Mouse (Mus musculus): Measurements from ENCODE around the gene Sirt5. TPM values are rescaled to one million over a fixed set of nuclear protein-coding genes. Genes with fewer than 3 reads are reported as not detected.

Gene Sirt5
- polyA plus RNA-seq, 1 experiment from 2014 or later = 33.2 TPM

DNA sequence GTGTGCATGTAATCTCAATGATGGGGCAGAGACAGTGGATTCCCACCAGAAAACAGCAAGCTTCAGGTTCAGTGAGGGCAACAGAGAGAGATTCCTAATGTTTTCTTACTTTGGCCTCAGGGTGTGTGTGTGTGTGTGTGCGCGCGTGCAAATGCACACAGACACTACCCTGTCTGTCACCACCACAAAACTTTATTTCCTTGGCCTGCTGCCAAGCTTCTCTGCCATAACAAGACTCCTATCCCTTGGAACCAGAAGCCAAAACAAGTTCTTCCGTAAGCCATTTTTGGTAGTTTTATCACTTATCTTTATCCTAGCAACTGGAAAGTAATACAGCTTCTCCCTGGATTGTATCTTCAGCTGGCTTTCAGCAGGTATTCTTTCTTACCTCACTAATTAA, 63.1 kb downstream of the Sirt5 start:
- Histone ChIP-seq H3K9ac (replicated peaks; ENCODE audit: low read length) (no peak overlapping the region), H3K36me3 (replicated peaks; ENCODE audit: control insufficient read depth, insufficient read depth, low read depth, low read length) (no peaks in the 10 kb centered on the region), H3K4me1 (ENCODE audit: control insufficient read depth, insufficient read depth, low read length) (no peaks in the 10 kb centered on the region), H3K4me2 (ENCODE audit: low read depth, low read length) (no peak overlapping the region), H3K27ac (replicated peaks; ENCODE audit: low read depth, low read length) (no peak overlapping the region), H3K9me3 (replicated peaks; ENCODE audit: control insufficient read depth, low read length) (no peaks in the 10 kb centered on the region), H3K4me3 (ENCODE audit: low read depth, low read length) (no peak overlapping the region), H3K27me3 (ENCODE audit: control insufficient read depth, insufficient read depth, low read length) (no peaks in the 10 kb centered on the region)
- no peak for DNase-seq (ENCODE audit: low spot score)
- ATAC-seq (replicated peaks; ENCODE audit: insufficient number of reproducible peaks, low FRiP score, low TSS enrichment, low read depth) = no peak
- 93% methylated on average over 4 of the region's 4 CpGs for WGBS

DNA sequence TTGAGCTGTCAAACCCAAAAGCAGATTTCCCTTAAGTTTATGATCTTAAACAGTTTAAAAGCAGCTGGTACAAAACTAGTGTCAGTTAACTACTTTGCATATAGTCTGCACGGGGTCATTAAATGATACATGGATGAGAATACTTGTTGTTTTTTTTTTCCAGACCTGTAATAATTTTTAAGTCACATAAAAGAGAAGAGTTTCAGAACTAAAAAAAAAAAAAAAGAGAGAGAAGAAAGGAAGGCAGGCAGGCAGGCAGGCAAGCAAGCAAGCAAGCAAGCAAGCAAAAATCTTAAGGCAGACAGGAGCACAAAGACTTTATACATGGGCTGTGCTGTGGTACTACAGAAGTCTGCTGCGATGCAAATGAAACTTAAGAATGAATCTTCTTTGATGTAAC, 68.1 kb downstream of the Sirt5 start:
- Histone ChIP-seq H3K4me2 (ENCODE audit: low read depth, low read length) (no peak overlapping the region), H3K27ac (replicated peaks; ENCODE audit: low read depth, low read length) (no peak overlapping the region), H3K4me1 (ENCODE audit: control insufficient read depth, insufficient read depth, low read length) (no peaks in the 10 kb centered on the region), H3K4me3 (ENCODE audit: low read depth, low read length) (no peak overlapping the region), H3K27me3 (ENCODE audit: control insufficient read depth, insufficient read depth, low read length) (no peaks in the 10 kb centered on the region), H3K36me3 (replicated peaks; ENCODE audit: control insufficient read depth, insufficient read depth, low read depth, low read length) (no peaks in the 10 kb centered on the region), H3K9ac (replicated peaks; ENCODE audit: low read length) (no peak overlapping the region), H3K9me3 (replicated peaks; ENCODE audit: control insufficient read depth, low read length) (no peaks in the 10 kb centered on the region)
- DNase-seq (ENCODE audit: low spot score) (no peak), ATAC-seq (replicated peaks; ENCODE audit: insufficient number of reproducible peaks, low FRiP score, low TSS enrichment, low read depth) (no peak)
- WGBS = 91% methylated on average over 2 of the region's 2 CpGs

DNA sequence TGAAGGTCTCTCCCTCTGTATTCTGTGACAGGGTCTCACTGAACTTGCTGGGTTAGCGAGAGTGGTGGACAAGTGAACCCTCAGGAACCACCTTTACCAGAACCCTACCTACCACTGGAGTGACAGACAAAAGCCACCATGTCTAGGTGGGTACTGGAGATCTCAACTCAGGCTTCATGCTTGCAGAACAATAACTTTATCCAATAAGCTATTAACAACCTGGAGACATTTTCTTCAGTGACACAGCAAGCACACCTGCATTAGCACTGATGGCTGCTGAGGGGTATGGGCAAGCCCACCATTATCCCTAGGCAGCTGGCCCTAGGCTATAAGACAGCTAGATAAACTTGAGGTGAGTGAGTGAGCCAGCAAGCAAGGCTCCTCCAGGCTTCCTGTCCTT, 75.1 kb downstream of the Sirt5 start:
- no peaks in the 10 kb centered on the region for H3K4me1 ChIP-seq (ENCODE audit: control insufficient read depth, insufficient read depth, low read length)
- H3K4me3 ChIP-seq (ENCODE audit: low read depth, low read length) = no peak overlapping the region
- H3K27ac ChIP-seq (replicated peaks; ENCODE audit: low read depth, low read length) = no peak overlapping the region
- ATAC-seq (replicated peaks; ENCODE audit: insufficient number of reproducible peaks, low FRiP score, low TSS enrichment, low read depth) (no peak), DNase-seq (ENCODE audit: low spot score) (no peak)
- H3K9me3 ChIP-seq (replicated peaks; ENCODE audit: control insufficient read depth, low read length) = no peaks in the 10 kb centered on the region
- H3K9ac ChIP-seq (replicated peaks; ENCODE audit: low read length) = no peak overlapping the region
- no peaks in the 10 kb centered on the region for H3K27me3 ChIP-seq (ENCODE audit: control insufficient read depth, insufficient read depth, low read length)
- WGBS = 95% methylated on average over 1 of the region's 1 CpGs
- no peaks in the 10 kb centered on the region for H3K36me3 ChIP-seq (replicated peaks; ENCODE audit: control insufficient read depth, insufficient read depth, low read depth, low read length)
- H3K4me2 ChIP-seq (ENCODE audit: low read depth, low read length) = no peak overlapping the region

DNA sequence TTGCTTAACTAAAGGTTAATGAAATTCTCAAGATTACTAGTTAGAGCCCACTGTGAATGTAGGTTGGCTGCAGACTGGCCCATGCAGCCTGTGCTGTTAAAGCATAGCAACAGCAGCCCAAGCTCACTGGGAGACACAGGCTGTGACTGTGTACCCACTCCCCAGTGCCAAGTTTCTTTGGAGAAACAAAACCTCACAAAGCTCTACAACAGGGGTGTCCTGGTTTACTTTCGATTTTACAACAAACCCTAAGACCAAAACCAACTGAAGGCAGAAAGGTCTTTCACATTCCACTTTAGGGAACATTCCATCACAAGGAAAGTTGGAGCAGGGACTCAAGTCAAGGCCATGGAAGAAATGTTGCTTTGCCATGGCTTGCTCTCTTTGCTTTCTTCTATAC, 77.3 kb downstream of the Sirt5 start:
- Histone ChIP-seq H3K9me3 (replicated peaks; ENCODE audit: control insufficient read depth, low read length) (no peaks in the 10 kb centered on the region), H3K36me3 (replicated peaks; ENCODE audit: control insufficient read depth, insufficient read depth, low read depth, low read length) (no peaks in the 10 kb centered on the region), H3K27me3 (ENCODE audit: control insufficient read depth, insufficient read depth, low read length) (no peaks in the 10 kb centered on the region), H3K27ac (replicated peaks; ENCODE audit: low read depth, low read length) (no peak overlapping the region), H3K4me3 (ENCODE audit: low read depth, low read length) (no peak overlapping the region), H3K4me2 (ENCODE audit: low read depth, low read length) (no peak overlapping the region), H3K9ac (replicated peaks; ENCODE audit: low read length) (no peak overlapping the region), H3K4me1 (ENCODE audit: control insufficient read depth, insufficient read depth, low read length) (no peaks in the 10 kb centered on the region)
- ATAC-seq (replicated peaks; ENCODE audit: insufficient number of reproducible peaks, low FRiP score, low TSS enrichment, low read depth) (no peak), DNase-seq (ENCODE audit: low spot score) (no peak)
- 83% methylated on average over 1 of the region's 1 CpGs for WGBS

DNA sequence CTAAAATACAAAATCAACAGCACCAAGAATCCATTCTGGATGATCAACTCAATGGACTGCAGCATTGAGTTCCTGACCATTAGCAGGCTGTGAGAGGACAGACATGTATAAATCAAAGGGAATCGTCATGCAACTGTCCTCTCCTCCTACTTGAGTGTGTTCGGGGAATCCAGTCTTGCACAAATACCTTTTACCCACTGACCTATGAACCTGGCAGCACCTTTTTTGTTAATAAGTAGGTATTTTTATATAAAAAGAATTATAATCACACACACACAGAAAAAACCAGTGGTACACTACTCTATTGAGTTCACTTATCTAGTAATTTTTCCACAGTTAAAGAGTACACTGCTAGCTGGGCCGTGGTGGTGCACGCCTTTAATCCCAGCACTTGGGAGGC, 78.4 kb downstream of the Sirt5 start:
- WGBS = 95% methylated on average over 4 of the region's 4 CpGs
- no peaks in the 10 kb centered on the region for H3K4me1 ChIP-seq (ENCODE audit: control insufficient read depth, insufficient read depth, low read length)
- H3K27ac ChIP-seq (replicated peaks; ENCODE audit: low read depth, low read length) = no peak overlapping the region
- no peak overlapping the region for H3K4me2 ChIP-seq (ENCODE audit: low read depth, low read length)
- no peaks in the 10 kb centered on the region for H3K9me3 ChIP-seq (replicated peaks; ENCODE audit: control insufficient read depth, low read length)
- H3K9ac ChIP-seq (replicated peaks; ENCODE audit: low read length) = no peak overlapping the region
- H3K36me3 ChIP-seq (replicated peaks; ENCODE audit: control insufficient read depth, insufficient read depth, low read depth, low read length) = no peaks in the 10 kb centered on the region
- DNase-seq (ENCODE audit: low spot score) = no peak
- H3K4me3 ChIP-seq (ENCODE audit: low read depth, low read length) = no peak overlapping the region
- H3K27me3 ChIP-seq (ENCODE audit: control insufficient read depth, insufficient read depth, low read length) = no peaks in the 10 kb centered on the region
- no peak for ATAC-seq (replicated peaks; ENCODE audit: insufficient number of reproducible peaks, low FRiP score, low TSS enrichment, low read depth)

DNA sequence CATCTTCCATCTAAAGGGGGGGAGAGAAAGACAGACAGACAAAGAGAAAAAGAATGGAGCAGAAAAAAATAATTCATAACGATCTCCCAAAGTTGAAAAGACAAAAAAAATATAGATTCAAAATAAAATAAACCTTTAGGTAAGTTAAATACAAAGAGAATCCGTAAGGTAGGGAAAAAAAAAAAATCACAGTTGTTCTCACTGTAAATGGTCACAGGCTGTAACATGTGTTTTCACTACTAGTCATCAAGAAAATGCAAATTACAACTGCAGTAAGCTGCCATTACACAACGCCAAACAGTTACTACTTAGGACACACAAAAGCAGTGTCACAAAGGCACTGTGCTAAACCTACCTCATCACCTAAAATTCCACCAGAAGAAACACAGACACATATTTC, 79.4 kb downstream of the Sirt5 start:
- no peak for ATAC-seq (replicated peaks; ENCODE audit: insufficient number of reproducible peaks, low FRiP score, low TSS enrichment, low read depth)
- Histone ChIP-seq H3K9ac (replicated peaks; ENCODE audit: low read length) (no peak overlapping the region), H3K36me3 (replicated peaks; ENCODE audit: control insufficient read depth, insufficient read depth, low read depth, low read length) (no peaks in the 10 kb centered on the region), H3K4me3 (ENCODE audit: low read depth, low read length) (no peak overlapping the region), H3K4me2 (ENCODE audit: low read depth, low read length) (no peak overlapping the region), H3K9me3 (replicated peaks; ENCODE audit: control insufficient read depth, low read length) (no peaks in the 10 kb centered on the region), H3K27ac (replicated peaks; ENCODE audit: low read depth, low read length) (no peak overlapping the region), H3K4me1 (ENCODE audit: control insufficient read depth, insufficient read depth, low read length) (no peaks in the 10 kb centered on the region), H3K27me3 (ENCODE audit: control insufficient read depth, insufficient read depth, low read length) (no peaks in the 10 kb centered on the region)
- DNase-seq (ENCODE audit: low spot score) = no peak
- 87% methylated on average over 3 of the region's 3 CpGs for WGBS

Other genes with a start within 250 kb of the Sirt5 start
- gene Tbc1d7, start 194.0 kb upstream of the Sirt5 start, polyA plus RNA-seq (2014; fragmentation: Nextera tagmentation; extraction: Ambion mirVana) = 71.5 and 72.9 TPM in 2 replicates
- gene Gfod1, start 61.3 kb upstream of the Sirt5 start, polyA plus RNA-seq (2014; fragmentation: Nextera tagmentation; extraction: Ambion mirVana) = 0.50 and 0.63 TPM in 2 replicates
- gene Nol7, start 32.9 kb downstream of the Sirt5 start, polyA plus RNA-seq (2014; fragmentation: Nextera tagmentation; extraction: Ambion mirVana) = 184 and 203 TPM in 2 replicates
- 11.1 and 14.9 TPM in 2 replicates for gene Ranbp9, start 115.8 kb downstream of the Sirt5 start, polyA plus RNA-seq (2014; fragmentation: Nextera tagmentation; extraction: Ambion mirVana)
- gene Mcur1, start 194.7 kb downstream of the Sirt5 start, polyA plus RNA-seq (2014; fragmentation: Nextera tagmentation; extraction: Ambion mirVana) = 12.8 and 14.9 TPM in 2 replicates

Data from embryonic facial prominence, embryonic 11.5 days (tissue).